Mouse (Mus musculus) olfactory bulb, adult 2 months (tissue): ENCODE results near the gene Hist1h2ap.

ENCODE experiments used
- CTCF ChIP-seq: fragments of 200-500 bp; IDR thresholded peaks from 2 replicates; pipeline ENCODE4 v1.5.1; 2012; ENCODE audit warnings: low read depth, mild to moderate bottlenecking, low read length, moderate library complexity; ENCODE audit not compliant: insufficient read depth
- POLR2A ChIP-seq: fragments of 200-500 bp; IDR thresholded peaks from 2 replicates; pipeline ENCODE4 v1.6.1; 2012; ENCODE audit warnings: mild to moderate bottlenecking, low read depth, low read length, moderate library complexity; ENCODE audit not compliant: insufficient read depth

- TF ChIP-seq POLR2A, result no peak
- no peak for TF ChIP-seq CTCF
These were observed 45.3 kb downstream of the Hist1h2ap start for GRCm38 (mm10) chr13:21787760-21788593.
